Comparison of ENCODE assay signal across 10 mouse cellular contexts in the genomic region with DNA sequence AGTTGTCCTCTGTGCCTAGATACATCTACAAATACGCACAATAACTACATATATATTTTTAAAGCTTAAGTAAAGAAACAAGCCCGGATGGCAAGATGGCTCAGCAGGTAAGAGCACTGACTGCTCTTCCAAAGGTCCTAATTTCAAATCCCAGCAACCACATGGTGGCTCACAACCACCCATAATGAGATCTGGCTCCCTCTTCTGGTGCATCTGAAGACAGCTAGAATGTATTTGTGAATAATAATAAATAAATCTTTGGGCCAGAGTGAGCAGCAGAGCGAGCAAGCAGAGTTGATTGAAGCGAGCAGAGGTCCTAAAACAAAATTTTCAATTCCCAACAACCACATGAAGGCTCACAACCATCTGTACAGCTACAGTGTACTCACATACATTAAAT. TPM values are rescaled to one million over a fixed set of nuclear protein-coding genes. Genes with fewer than 3 reads are reported as not detected.
A peak's percentile ranks its signal among the peaks of the same experiment; 100 is the strongest.
DNase-seq lines count a peak whose midpoint lies in the region; ATAC-seq and TF ChIP-seq lines count a peak whose summit lies in the region.
"Not testable (repeated sequence)": the region's sequence is repeated elsewhere in the genome, so short reads cannot be mapped to it uniquely, and the experiment has no call there.
"Had no signal": no experiment of that assay in that cellular context is flagged by ENCODE, and none has a peak within 500 bp of the region (broad histone marks: within the 10 kb centered on the region; RNA-seq: fewer than 3 reads in every experiment).

No protein-coding gene starts in this region.

- ATAC-seq in hindbrain, postnatal 0 days; liver, postnatal 0 days; midbrain, postnatal 0 days (ENCODE audit: low FRiP score): not testable (repeated sequence)

- H3K79me2 ChIP-seq in CH12.LX (replicated peaks; ENCODE audit: control insufficient read depth, extremely low read depth, insufficient read depth, poor library complexity, severe bottlenecking) = not testable (repeated sequence)

- WGBS in hindbrain, postnatal 0 days = 75% methylated on average over 4 of the region's 4 CpGs
- WGBS in liver, postnatal 0 days (ENCODE audit: insufficient replicate concordance) = 68% methylated on average over 4 of the region's 4 CpGs
- WGBS in midbrain, postnatal 0 days = 78% methylated on average over 4 of the region's 4 CpGs

- not testable (repeated sequence) for H3K4me3 ChIP-seq in CH12.LX (replicated peaks in 1 of 3; ENCODE audit: low read depth in 2 of 3, low read length in 2 of 3, poor library complexity in 1 of 3); ES-E14 (ENCODE audit: insufficient read depth in 1 of 2, low read depth in 1 of 2, low read length in 2 of 2, poor library complexity in 1 of 2, severe bottlenecking in 1 of 2); hindbrain, postnatal 0 days (ENCODE audit: low read length); left cerebral cortex, adult 2 months; liver, postnatal 0 days (ENCODE audit: low read depth, low read length); midbrain, postnatal 0 days (ENCODE audit: low read depth, low read length)

- H3K9ac ChIP-seq in CH12.LX (ENCODE audit: insufficient read depth, low read depth); ES-E14 (ENCODE audit: insufficient read depth, low read depth, low read length, poor library complexity, severe bottlenecking); hindbrain, postnatal 0 days (replicated peaks; ENCODE audit: low read length); liver, postnatal 0 days (replicated peaks); midbrain, postnatal 0 days (replicated peaks; ENCODE audit: low read length, poor library complexity, severe bottlenecking): not testable (repeated sequence)

- not testable (repeated sequence) for H3K4me1 ChIP-seq in CH12.LX (ENCODE audit: control insufficient read depth in 1 of 2, insufficient read depth in 2 of 2); ES-E14 (ENCODE audit: control insufficient read depth in 2 of 2, insufficient read depth in 2 of 2, low read length in 2 of 2, poor library complexity in 1 of 2); hindbrain, postnatal 0 days (ENCODE audit: insufficient read depth, low read length); liver, postnatal 0 days (ENCODE audit: insufficient read depth); midbrain, postnatal 0 days (ENCODE audit: insufficient read depth, low read length)

- peak in 1 of 2 experiments; percentile 70; a peak in 2 of 4 replicates for TF ChIP-seq CTCF in CH12.LX (conservative IDR thresholded peaks at IDR 0.05 in 1 of 2, IDR thresholded peaks at IDR 0.05 in 1 of 2; ENCODE audit: low read depth in 2 of 2, low read length in 2 of 2)
- peak; percentile 35 for TF ChIP-seq CTCF in hindbrain, postnatal 0 days (IDR thresholded peaks at IDR 0.05; ENCODE audit: low read depth)
- peak; percentile 38 for TF ChIP-seq CTCF in left cerebral cortex, adult 2 months (IDR thresholded peaks at IDR 0.05)
- peak; percentile 36; the same call in 1 of the 2 replicates for TF ChIP-seq CTCF in liver, postnatal 0 days (IDR thresholded peaks at IDR 0.05; ENCODE audit: low read depth)
- peak; percentile 39 for TF ChIP-seq CTCF in midbrain, postnatal 0 days (IDR thresholded peaks at IDR 0.05)

- not testable (repeated sequence) for H3K27me3 ChIP-seq in CH12.LX (replicated peaks); hindbrain, postnatal 0 days (ENCODE audit: insufficient read depth, low read length); liver, postnatal 0 days (ENCODE audit: insufficient read depth, low read length); midbrain, postnatal 0 days (ENCODE audit: insufficient read depth, low read length)

- not testable (repeated sequence) for H3K27ac ChIP-seq in CH12.LX (ENCODE audit: insufficient read depth, low read depth); ES-E14 (ENCODE audit: insufficient read depth, low read depth, low read length, poor library complexity, severe bottlenecking); hindbrain, postnatal 0 days; left cerebral cortex, adult 2 months; liver, postnatal 0 days (ENCODE audit: low read depth); midbrain, postnatal 0 days (ENCODE audit: low read depth, low read length)

- not testable (repeated sequence) for H3K9me3 ChIP-seq in CH12.LX (replicated peaks; ENCODE audit: low read length); ES-E14 (ENCODE audit: control insufficient read depth, insufficient read depth, low read depth, low read length); hindbrain, postnatal 0 days (ENCODE audit: low read length); liver, postnatal 0 days (ENCODE audit: low read length); midbrain, postnatal 0 days (ENCODE audit: low read length)

- not testable (repeated sequence) for TF ChIP-seq POLR2A in CH12.LX (IDR thresholded peaks at IDR 0.05; ENCODE audit: low read depth, low read length)

- dilution Hi-C loops in CH12.LX (cut with MboI; ENCODE audit: extremely low pct_ligation_motif_present, extremely low pct_unique_long_range_greater_than_20kb, low sequenced_read_pairs) = not testable (repeated sequence)

- intact Hi-C loops in left cerebral cortex, adult 2 months (cut with DNase I) = not testable (repeated sequence)

- H3K36me3 ChIP-seq in CH12.LX (replicated peaks in 1 of 2; ENCODE audit: control insufficient read depth in 1 of 2, insufficient read depth in 1 of 2, low read length in 1 of 2); ES-E14 (ENCODE audit: control insufficient read depth, insufficient read depth, low read length, poor library complexity, severe bottlenecking); hindbrain, postnatal 0 days (ENCODE audit: insufficient read depth, low read length); liver, postnatal 0 days (replicated peaks; ENCODE audit: insufficient read depth, low read length); midbrain, postnatal 0 days (ENCODE audit: insufficient read depth, low read length): not testable (repeated sequence)

- DNase-seq in CH12.LX (ENCODE audit: extremely low read depth) (peak; percentile 9), ZHBTc4 (ENCODE audit: low read depth, low spot score) (peak; percentile 48)
- DNase-seq in ES-E14 (ENCODE audit: low read depth, low spot score); hindbrain, postnatal 0 days (ENCODE audit: low spot score); left cerebral cortex, adult 2 months (ENCODE audit: extremely low spot score in 1 of 2, low spot score in 2 of 2); liver, postnatal 0 days; midbrain, postnatal 0 days (ENCODE audit: low spot score): not testable (repeated sequence)
- peak; percentile 15 for DNase-seq in thymus, postnatal 14 days

- not testable (repeated sequence) for H3K4me2 ChIP-seq in CH12.LX (ENCODE audit: insufficient read depth, low read depth, poor library complexity, severe bottlenecking); hindbrain, postnatal 0 days (ENCODE audit: low read depth, low read length); liver, postnatal 0 days (ENCODE audit: low read depth, low read length); midbrain, postnatal 0 days (ENCODE audit: low read depth, low read length, poor library complexity, severe bottlenecking)

- in situ Hi-C loops in CH12.LX (cut with MboI; ENCODE audit: low pct_ligation_motif_present, low pct_unique_long_range_greater_than_20kb, low sequenced_read_pairs) = not testable (repeated sequence)
- in situ Hi-C loops in ES-E14 (cut with MboI; ENCODE audit: low sequenced_read_pairs in 2 of 2, unreplicated experiment in 2 of 2) = loop anchor here in 1 of 2 experiments (10.0 kb wide), 1 partner anchor 201 kb away; no protein-coding TSS in a partner anchor

- TF ChIP-seq RAD21 in CH12.LX (IDR thresholded peaks at IDR 0.05; ENCODE audit: low read depth, low read length) = peak; percentile 38

- TF ChIP-seq EP300 in CH12.LX (IDR thresholded peaks at IDR 0.05; ENCODE audit: low read length); liver, postnatal 0 days (IDR thresholded peaks at IDR 0.05; ENCODE audit: low read depth): not testable (repeated sequence)

TF ChIP-seq in CH12.LX, 34 proteins besides CTCF, POLR2A, EP300 and RAD21:
- TF ChIP-seq MYC (IDR thresholded peaks at IDR 0.05; ENCODE audit: low read depth, low read length) (0 out of 2 replicates have a peak, but pooled peaks have one; percentile 44), SMC3 (IDR thresholded peaks at IDR 0.05; ENCODE audit: low read depth, low read length) (peak; percentile 57)

TF ChIP-seq in ES-E14, 5 proteins besides CTCF, POLR2A, EP300 and RAD21:
- TF ChIP-seq ZC3H11A (IDR thresholded peaks at IDR 0.05; ENCODE audit: borderline replicate concordance, low read depth, low read length) = 0 out of 2 replicates have a peak, but pooled peaks have one; percentile 16

RNA-seq across cellular contexts. Expression of gene Ror2, which starts 29.8 kb away (rescaled TPM):
- total RNA-seq in CH12.LX (2012; rRNA removed) (0.13 and 0.17 TPM in 2 replicates), CH12.LX (2014; rRNA removed) (0.16 and 0.24 TPM in 2 replicates), ES-E14 (2012; rRNA removed) (15.1 and 17.2 TPM in 2 replicates)
- 0.22 and 0.63 TPM in 2 replicates for polyA plus RNA-seq in CH12.LX (2012; ENCODE audit: insufficient read length, low read depth)
- 7.0 and 7.5 TPM in 2 replicates for total RNA-seq in hindbrain, postnatal 0 days (2014; rRNA removed)
- 2.1 and 2.5 TPM in 2 replicates for polyA plus RNA-seq in hindbrain, postnatal 0 days (2015; fragmentation: Nextera tagmentation; extraction: Ambion mirVana)
- total RNA-seq in left cerebral cortex, adult 2 months (2021) = 1 to 10 TPM; 1.0 to 1.4 TPM
- 0.05 and 0.18 TPM in 2 replicates for polyA plus RNA-seq in liver, postnatal 0 days (2015; fragmentation: Nextera tagmentation; extraction: Ambion mirVana)
- 5.2 and 5.8 TPM in 2 replicates for total RNA-seq in midbrain, postnatal 0 days (2014; rRNA removed)
- 2.0 TPM in 2 replicates for polyA plus RNA-seq in midbrain, postnatal 0 days (2015; fragmentation: Nextera tagmentation; extraction: Ambion mirVana)
- total RNA-seq: granulocyte monocyte progenitor cell, adult 5-6 weeks had no signal
- polyA plus RNA-seq: inflammation-experienced regulatory T-cells, adult 6 months had no signal
